Mouse (Mus musculus): ENCODE measurements at regions not wholly inside any gene's neighbourhood (a gene's known extent, or its start where the extent isn't known, plus 50 kb on each side); places are given as distances from the start of the nearest gene placed in this dataset.
"Not testable (repeated sequence)": the region's sequence is repeated elsewhere in the genome, so short reads cannot be mapped to it uniquely, and the experiment has no call there.

DNA sequence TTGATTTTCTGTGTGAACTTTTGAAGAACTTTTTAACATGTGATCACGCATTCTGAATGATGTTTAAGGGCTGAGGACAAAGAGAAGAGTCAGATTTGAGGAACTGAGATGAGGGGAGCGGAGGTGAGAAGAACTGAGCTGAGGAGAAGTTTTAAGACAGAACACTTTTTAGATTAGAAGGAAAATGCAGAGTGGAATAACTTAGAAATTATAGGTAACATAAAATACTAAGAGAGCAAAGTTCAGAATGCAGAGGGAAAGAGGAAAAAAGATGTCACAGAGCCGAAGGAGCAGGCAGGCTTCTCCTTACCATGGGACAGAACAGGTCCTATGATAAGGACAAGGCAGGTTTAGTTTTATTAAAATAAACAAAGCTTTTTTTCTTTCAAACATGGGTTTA lies 73.7 kb upstream of the Cwc22 start:
- no peak for DNase-seq (ENCODE audit: low spot score in 2 of 2)

DNA sequence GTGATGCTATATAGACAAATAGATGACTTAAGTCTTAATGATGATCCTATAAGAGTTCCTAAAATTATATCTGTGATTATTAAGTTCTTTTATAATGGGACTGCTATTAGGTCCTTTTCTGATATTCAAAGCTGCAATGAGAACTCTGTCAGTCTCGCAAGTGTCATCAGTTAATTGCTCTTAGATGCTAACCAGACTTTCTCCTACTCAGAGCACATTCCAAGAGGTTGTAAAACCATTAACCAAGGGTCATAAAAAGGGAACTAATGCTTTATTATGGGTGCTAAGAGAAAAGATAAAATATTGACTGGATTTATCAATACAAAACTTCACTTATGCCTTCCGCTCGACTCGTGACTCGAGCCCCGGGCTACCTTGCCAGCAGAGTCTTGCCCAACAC lies 66.3 kb upstream of the Cwc22 start:
- not testable (repeated sequence) for DNase-seq (ENCODE audit: low spot score in 2 of 2)

DNA sequence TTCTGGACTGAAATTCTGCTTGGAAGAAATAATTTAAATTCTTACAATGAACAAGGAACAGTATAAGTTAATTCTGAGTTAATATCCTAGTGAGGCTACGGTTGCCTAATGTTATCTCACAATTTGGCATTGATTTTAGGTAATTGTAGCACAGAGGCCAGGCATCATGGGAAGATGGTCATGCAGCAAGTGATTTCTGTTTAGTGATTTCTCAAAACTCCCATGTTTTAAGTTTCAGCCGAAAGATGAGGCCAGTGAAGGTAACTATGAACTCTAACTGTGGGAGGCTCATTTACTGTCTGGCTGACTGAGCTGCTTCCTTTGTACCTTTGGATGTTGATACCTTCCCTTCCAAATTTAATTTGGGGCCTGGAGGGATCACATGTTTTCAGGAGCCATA lies 65.6 kb upstream of the Cwc22 start:
- no peak for DNase-seq (ENCODE audit: low spot score in 2 of 2)

DNA sequence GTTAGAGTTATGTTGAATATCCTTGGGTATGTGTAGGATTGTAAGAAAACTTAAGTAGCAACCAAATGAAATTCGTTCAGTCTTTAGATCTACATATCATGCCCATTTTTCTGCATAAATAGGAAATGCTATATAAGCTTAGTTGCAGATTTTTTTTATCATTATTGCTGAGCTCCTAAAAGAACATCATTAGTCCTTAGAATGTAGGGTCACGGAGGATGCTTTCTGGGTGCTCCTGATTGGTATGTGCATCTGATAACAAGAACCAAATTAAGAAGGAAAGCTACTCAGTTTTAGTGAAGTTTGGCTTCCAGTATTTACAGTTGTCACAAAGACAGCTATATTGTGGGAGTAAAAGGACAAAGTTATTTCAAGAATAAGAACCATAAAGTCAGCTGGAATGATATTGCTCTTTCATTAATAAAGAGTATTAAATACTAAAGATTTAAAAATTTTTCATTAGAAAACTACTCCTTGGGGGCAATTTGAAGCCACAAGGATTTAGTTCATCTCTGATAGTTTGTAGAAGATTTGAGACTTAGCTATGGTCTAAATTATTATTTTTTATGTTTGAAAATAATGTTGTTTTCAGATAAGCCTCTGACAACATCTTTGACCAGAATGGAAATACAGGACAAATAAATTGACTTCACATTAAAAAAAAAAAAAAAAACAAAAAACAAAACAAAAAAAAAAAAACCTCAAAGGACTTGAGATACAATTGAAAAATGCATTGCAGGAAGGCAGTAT lies 65.1 kb upstream of the Cwc22 start:
- DNase-seq (ENCODE audit: low spot score in 2 of 2): no peak

DNA sequence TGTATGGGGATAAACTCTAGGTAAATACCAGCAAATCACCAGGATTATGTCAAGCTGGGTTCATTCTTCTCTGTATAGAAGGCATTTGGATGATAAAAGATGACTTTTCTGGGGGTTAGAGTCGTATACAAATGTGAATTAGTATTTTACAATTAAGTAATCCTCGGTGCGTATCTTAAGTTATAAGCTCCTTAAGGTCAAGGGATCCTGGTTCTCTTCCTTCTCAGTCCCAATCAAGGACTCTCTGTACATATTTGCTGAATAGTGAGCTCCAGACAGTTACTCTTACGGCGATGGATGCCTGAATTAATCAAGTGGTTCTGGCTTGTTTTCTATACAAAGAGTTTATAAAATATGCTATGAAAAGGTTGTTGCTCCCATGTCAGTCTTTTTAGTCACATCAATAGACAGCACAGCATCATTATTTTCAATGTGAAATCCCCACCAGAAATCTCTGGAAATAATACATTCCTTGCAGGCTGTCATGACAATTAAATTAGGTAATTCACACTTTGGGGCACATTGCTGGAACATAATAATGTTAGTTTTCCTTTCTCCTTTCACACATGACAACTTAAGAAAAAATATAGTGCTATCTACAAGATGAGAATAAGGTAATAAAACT lies 64.0 kb upstream of the Cwc22 start:
- no peak for DNase-seq (ENCODE audit: low spot score in 2 of 2)

DNA sequence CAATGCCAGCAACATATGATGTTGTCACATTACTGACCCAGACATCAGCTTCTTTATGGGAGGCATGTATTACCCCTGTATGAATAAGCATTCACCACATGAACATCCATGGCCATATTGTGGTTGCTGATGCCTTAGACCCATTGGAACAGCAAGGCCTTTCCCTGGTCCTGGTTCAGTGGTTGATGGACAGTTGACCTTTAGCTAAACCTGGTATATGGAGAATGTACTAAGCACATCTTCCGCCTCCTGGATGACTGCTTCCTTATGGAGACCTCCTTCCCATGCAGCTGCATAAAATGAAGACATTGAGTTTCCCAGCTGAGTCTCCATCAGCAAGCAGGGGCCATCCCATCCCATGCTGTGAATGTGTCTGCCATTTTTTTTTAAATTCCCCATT lies 61.9 kb upstream of the Cwc22 start:
- DNase-seq (ENCODE audit: low spot score in 2 of 2): no peak

DNA sequence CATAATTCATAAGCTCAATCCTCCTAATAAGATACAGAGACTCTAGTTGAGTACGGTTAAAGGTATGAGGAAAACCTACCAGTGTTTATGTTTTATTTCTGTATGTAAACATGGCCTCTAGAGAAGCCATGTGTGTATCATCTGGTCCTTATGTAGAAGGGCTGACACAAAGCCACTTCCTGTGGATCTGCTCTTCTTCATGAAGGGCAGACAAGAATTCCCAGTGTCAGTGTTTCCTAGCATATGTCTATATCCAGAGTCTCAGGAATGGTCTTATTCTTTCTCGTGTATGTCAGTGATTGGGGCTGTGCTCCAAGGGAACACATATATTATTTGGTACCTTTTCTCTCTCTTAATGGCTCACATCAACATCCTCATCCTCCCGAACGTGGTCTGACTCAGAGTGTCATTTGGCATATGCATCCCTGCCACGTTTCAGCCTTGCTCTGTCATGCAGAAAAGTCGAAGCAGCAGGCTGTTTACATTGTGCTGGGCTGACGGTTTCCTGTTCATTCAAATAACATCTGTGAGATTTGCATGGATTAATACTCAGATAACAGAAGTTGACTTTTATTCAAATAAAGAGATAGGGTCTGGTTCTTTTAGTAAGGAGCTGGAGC lies 59.3 kb upstream of the Cwc22 start:
- DNase-seq (ENCODE audit: low spot score in 2 of 2): no peak

DNA sequence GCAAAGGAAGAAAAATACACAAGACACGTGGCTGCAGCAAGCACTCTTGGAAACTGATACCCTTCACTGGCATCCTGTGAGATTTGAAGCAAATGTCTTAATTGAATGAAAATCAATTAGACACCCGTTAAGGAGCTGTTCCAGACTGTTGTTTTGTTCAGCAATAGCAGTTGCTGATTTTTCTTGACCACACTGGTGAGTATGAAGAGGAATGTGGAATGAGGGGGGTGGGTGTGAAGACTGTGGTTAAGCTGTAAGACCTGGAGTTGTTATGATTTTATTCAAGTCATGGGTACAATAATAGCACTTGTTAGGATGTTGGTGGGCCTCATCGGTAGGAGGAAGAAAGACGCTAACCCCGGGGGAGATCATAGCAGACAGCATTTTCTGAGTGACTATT lies 58.3 kb upstream of the Cwc22 start:
- no peak for DNase-seq (ENCODE audit: low spot score in 2 of 2)

Data from heart, adult 9 months (tissue).